Mouse (Mus musculus) stomach, postnatal 0 days (tissue): ENCODE data around the gene C87436.

Experiments used
- CTCF ChIP-seq: IDR thresholded peaks from 2 replicates; pipeline ENCODE4 v1.5.1; 2016; ENCODE audit warnings: antibody characterized with exemption, low read depth, mild to moderate bottlenecking, moderate library complexity
- EP300 ChIP-seq: optimal IDR thresholded peaks from 2 replicates; pipeline ENCODE3; 2016; ENCODE audit warnings: antibody characterized with exemption

DNA sequence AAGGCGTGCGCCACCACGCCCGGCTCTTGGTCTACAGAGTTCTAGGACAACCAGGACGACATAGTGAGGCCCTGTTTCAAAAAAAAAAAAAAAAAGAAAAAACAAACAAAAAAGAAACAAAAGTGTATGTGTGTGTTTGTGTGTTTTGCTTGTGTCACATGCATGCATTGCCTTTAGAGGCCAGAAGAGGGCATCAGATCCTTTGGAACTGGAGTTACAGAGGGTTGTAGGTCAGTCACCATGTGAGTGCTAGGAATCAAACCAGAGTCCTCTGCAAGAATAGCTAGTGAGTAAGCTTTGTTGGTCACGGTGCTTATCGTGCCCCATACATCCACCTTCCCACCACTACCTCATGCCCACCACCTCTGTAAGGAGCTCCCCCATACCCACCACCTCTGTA is 56.6 kb downstream of the C87436 start:
- TF ChIP-seq CTCF (peak; percentile 53), EP300 (no peak)
